In the genomic region with DNA sequence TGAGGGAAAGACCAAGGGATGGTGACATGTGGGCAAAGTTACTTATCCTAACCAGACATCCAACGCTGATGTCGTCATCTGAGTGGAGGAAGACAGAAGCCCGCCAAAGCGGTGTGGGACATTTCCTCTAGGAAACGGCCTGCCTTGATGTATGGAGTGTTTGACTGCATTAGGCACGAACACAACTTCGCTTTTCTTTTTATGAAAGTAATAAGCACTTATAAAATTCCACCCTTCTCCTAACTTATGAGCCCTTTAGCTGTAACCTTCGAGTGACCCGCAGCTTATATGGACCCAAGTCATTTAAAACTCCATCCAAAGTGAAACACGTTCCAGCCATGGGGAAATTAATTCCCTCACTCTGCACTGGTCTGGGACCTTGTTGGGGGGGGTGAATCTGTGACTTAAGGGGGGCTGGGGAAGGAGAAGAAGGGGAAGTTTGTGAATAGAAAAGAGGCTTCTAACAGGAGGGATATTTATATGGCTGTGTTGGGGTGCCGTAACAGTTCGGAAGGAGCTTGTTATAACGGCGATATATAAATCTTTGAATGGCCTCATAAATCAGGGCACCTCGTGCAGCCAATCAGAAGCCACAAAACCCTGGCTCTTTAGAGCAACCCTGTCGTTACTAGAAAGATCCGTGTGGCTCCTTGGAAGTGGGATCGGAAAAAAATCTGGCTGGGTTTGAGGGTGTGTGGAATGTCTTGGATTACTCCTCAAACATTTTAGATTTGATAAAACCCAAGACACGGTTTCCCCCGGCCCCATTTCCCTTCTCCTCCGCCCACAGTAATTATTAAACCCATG, we compare ENCODE assay signal across 25 mouse cellular contexts.
DNase-seq lines count a peak whose midpoint lies in the region; ATAC-seq and TF ChIP-seq lines count a peak whose summit lies in the region.
"Had no signal": no experiment of that assay in that cellular context is flagged by ENCODE, and none has a peak within 500 bp of the region (broad histone marks: within the 10 kb centered on the region; RNA-seq: fewer than 3 reads in every experiment).

No protein-coding gene starts in this region.

- 69% methylated on average over 21 of the region's 21 CpGs for WGBS in embryonic facial prominence, embryonic 12.5 days
- WGBS in embryonic facial prominence, embryonic 10.5 days = 85% methylated on average over 21 of the region's 21 CpGs
- 19% methylated on average over 21 of the region's 21 CpGs for WGBS in lung, postnatal 0 days
- 42% methylated on average over 21 of the region's 21 CpGs for WGBS in limb, embryonic 10.5 days
- WGBS in limb, embryonic 15.5 days = 24% methylated on average over 21 of the region's 21 CpGs
- whole genome bisulfite sequencing in heart, embryonic 11.5 days (ENCODE audit: insufficient replicate concordance) = 68% methylated on average over 21 of the region's 21 CpGs

- H3K27me3 ChIP-seq in embryonic facial prominence, embryonic 12.5 days = no peaks in the 10 kb centered on the region
- no peaks in the 10 kb centered on the region; the same call in 1 of the 2 replicates for H3K27me3 ChIP-seq in embryonic facial prominence, embryonic 10.5 days (replicated peaks; ENCODE audit: low read depth, poor library complexity, severe bottlenecking)
- H3K27me3 ChIP-seq in lung, postnatal 0 days (replicated peaks; ENCODE audit: insufficient read depth, low read length) = no peaks in the 10 kb centered on the region
- peaks cover 85% of the 10 kb centered on the region for H3K27me3 ChIP-seq in limb, embryonic 10.5 days (ENCODE audit: low read depth, poor library complexity, severe bottlenecking)
- H3K27me3 ChIP-seq in limb, embryonic 15.5 days = peaks cover 38% of the 10 kb centered on the region
- H3K27me3 ChIP-seq in heart, embryonic 11.5 days (ENCODE audit: control insufficient read depth, insufficient read depth, low read length) = no peaks in the 10 kb centered on the region
- H3K27me3 ChIP-seq: CH12.LX; intestine, embryonic 15.5 days; midbrain, embryonic 13.5 days had no signal

- H3K9me3 ChIP-seq in embryonic facial prominence, embryonic 12.5 days = no peaks in the 10 kb centered on the region
- no peaks in the 10 kb centered on the region for H3K9me3 ChIP-seq in embryonic facial prominence, embryonic 10.5 days
- no peaks in the 10 kb centered on the region for H3K9me3 ChIP-seq in lung, postnatal 0 days (ENCODE audit: low read length)
- no peaks in the 10 kb centered on the region for H3K9me3 ChIP-seq in limb, embryonic 10.5 days (replicated peaks)
- H3K9me3 ChIP-seq in limb, embryonic 15.5 days = no peaks in the 10 kb centered on the region
- no peaks in the 10 kb centered on the region for H3K9me3 ChIP-seq in heart, embryonic 11.5 days (replicated peaks; ENCODE audit: control insufficient read depth, low read length)
- H3K9me3 ChIP-seq: intestine, embryonic 15.5 days; midbrain, embryonic 13.5 days had no signal

- no peak overlapping the region for H3K4me3 ChIP-seq in embryonic facial prominence, embryonic 12.5 days
- no peak overlapping the region for H3K4me3 ChIP-seq in embryonic facial prominence, embryonic 10.5 days
- H3K4me3 ChIP-seq in lung, postnatal 0 days (ENCODE audit: low read depth, low read length) = no peak overlapping the region
- no peak overlapping the region for H3K4me3 ChIP-seq in limb, embryonic 10.5 days
- H3K4me3 ChIP-seq in limb, embryonic 15.5 days = no peak overlapping the region
- H3K4me3 ChIP-seq in heart, embryonic 11.5 days (ENCODE audit: low read depth, low read length) = no peak overlapping the region
- H3K4me3 ChIP-seq: intestine, embryonic 15.5 days; midbrain, embryonic 13.5 days had no signal

- H3K4me2 ChIP-seq in embryonic facial prominence, embryonic 12.5 days (replicated peaks) = no peak overlapping the region
- H3K4me2 ChIP-seq in lung, postnatal 0 days (replicated peaks; ENCODE audit: low read depth, low read length) = peak overlapping the region; percentile 12; the same call in 1 of the 2 replicates
- peak overlapping the region; percentile 24 for H3K4me2 ChIP-seq in limb, embryonic 15.5 days
- H3K4me2 ChIP-seq in heart, embryonic 11.5 days = no peak overlapping the region
- H3K4me2 ChIP-seq: intestine, embryonic 15.5 days; midbrain, embryonic 13.5 days had no signal

- H3K27ac ChIP-seq in embryonic facial prominence, embryonic 12.5 days = peak overlapping the region; percentile 36; the same call in 1 of the 2 replicates
- H3K27ac ChIP-seq in embryonic facial prominence, embryonic 10.5 days (replicated peaks) = no peak overlapping the region
- H3K27ac ChIP-seq in lung, postnatal 0 days (ENCODE audit: low read length) = no peak overlapping the region
- peak overlapping the region; percentile 72 for H3K27ac ChIP-seq in limb, embryonic 10.5 days
- peak overlapping the region; percentile 76 for H3K27ac ChIP-seq in limb, embryonic 15.5 days
- H3K27ac ChIP-seq in heart, embryonic 11.5 days (ENCODE audit: low read depth, low read length) = no peak overlapping the region
- H3K27ac ChIP-seq: intestine, embryonic 15.5 days; kidney, postnatal 0 days; liver, embryonic 14.5 days; macrophage; midbrain, embryonic 13.5 days had no signal

- no peaks in the 10 kb centered on the region for H3K36me3 ChIP-seq in embryonic facial prominence, embryonic 12.5 days
- H3K36me3 ChIP-seq in embryonic facial prominence, embryonic 10.5 days (replicated peaks) = no peaks in the 10 kb centered on the region
- no peaks in the 10 kb centered on the region for H3K36me3 ChIP-seq in lung, postnatal 0 days (ENCODE audit: insufficient read depth, low read length)
- no peaks in the 10 kb centered on the region for H3K36me3 ChIP-seq in limb, embryonic 10.5 days
- no peaks in the 10 kb centered on the region for H3K36me3 ChIP-seq in limb, embryonic 15.5 days
- H3K36me3 ChIP-seq in heart, embryonic 11.5 days (ENCODE audit: control insufficient read depth, insufficient read depth, low read length) = no peaks in the 10 kb centered on the region
- H3K36me3 ChIP-seq: intestine, embryonic 15.5 days; midbrain, embryonic 13.5 days had no signal

- H3K4me1 ChIP-seq in embryonic facial prominence, embryonic 12.5 days = peaks cover 13% of the 10 kb centered on the region; the same call in 1 of the 2 replicates
- peaks cover 3% of the 10 kb centered on the region; the same call in 1 of the 2 replicates for H3K4me1 ChIP-seq in embryonic facial prominence, embryonic 10.5 days
- H3K4me1 ChIP-seq in lung, postnatal 0 days (ENCODE audit: insufficient read depth, low read depth, low read length) = no peaks in the 10 kb centered on the region
- H3K4me1 ChIP-seq in limb, embryonic 10.5 days = peaks cover 47% of the 10 kb centered on the region
- peaks cover 29% of the 10 kb centered on the region for H3K4me1 ChIP-seq in limb, embryonic 15.5 days
- H3K4me1 ChIP-seq in heart, embryonic 11.5 days (ENCODE audit: control insufficient read depth, insufficient read depth, low read length) = 0 out of 2 replicates have a peak, but pooled peaks cover 6% of the 10 kb centered on the region
- H3K4me1 ChIP-seq: midbrain, embryonic 13.5 days had no signal

- no peak for DNase-seq in embryonic facial prominence, embryonic 10.5 days (ENCODE audit: low spot score)
- DNase-seq in lung, postnatal 0 days (ENCODE audit: low spot score) = peak; percentile 10
- no peak for DNase-seq in lung, postnatal 25 days (ENCODE audit: low spot score)
- DNase-seq in limb, embryonic 10.5 days (ENCODE audit: low spot score) = peak; percentile 56
- DNase-seq in adipocyte (ENCODE audit: low spot score) = no peak
- DNase-seq: adrenal gland, adult 8-10 months; heart, postnatal 14 days; kidney, adult 8-10 months; layer of hippocampus, adult 9-11 months; liver; right cerebral cortex, postnatal 25 days; thymus, adult 18-20 months; thymus, postnatal 25 days had no signal

- TF ChIP-seq CTCF in lung, postnatal 0 days (IDR thresholded peaks at IDR 0.05) = no peak

- no peak for ATAC-seq in embryonic facial prominence, embryonic 12.5 days (ENCODE audit: insufficient number of reproducible peaks, insufficient read depth, low FRiP score, low TSS enrichment)
- ATAC-seq in lung, postnatal 0 days = peak; percentile 41; the same call in 1 of the 2 replicates
- ATAC-seq in limb, embryonic 15.5 days (ENCODE audit: insufficient number of reproducible peaks, low FRiP score, low TSS enrichment, low read depth) = peak; percentile 85
- no peak for ATAC-seq in heart, embryonic 11.5 days (replicated peaks; ENCODE audit: insufficient number of reproducible peaks, low FRiP score, low TSS enrichment)
- ATAC-seq: activated CD4-positive, CD25-positive, alpha-beta regulatory T cell, adult 4 months; forebrain, embryonic 14.5 days; hindbrain, embryonic 16.5 days; intestine, embryonic 15.5 days; midbrain, embryonic 13.5 days had no signal

- no peak overlapping the region for H3K9ac ChIP-seq in embryonic facial prominence, embryonic 12.5 days
- no peak overlapping the region for H3K9ac ChIP-seq in lung, postnatal 0 days (replicated peaks; ENCODE audit: low read depth)
- H3K9ac ChIP-seq in limb, embryonic 15.5 days = no peak overlapping the region
- H3K9ac ChIP-seq in heart, embryonic 11.5 days (ENCODE audit: low read depth, low read length) = no peak overlapping the region
- H3K9ac ChIP-seq: intestine, embryonic 15.5 days; liver, embryonic 14.5 days; midbrain, embryonic 13.5 days had no signal

- TF ChIP-seq EP300 in lung, postnatal 0 days (IDR thresholded peaks at IDR 0.05) = no peak

Comparison
In these comparisons a context has a peak if more than half of its experiments do, and no peak if none do; other contexts are left out.
1. H3K27ac ChIP-seq: peak in embryonic facial prominence, embryonic 12.5 days (single experiment), limb, embryonic 10.5 days (single experiment) and limb, embryonic 15.5 days (single experiment); none in embryonic facial prominence, embryonic 10.5 days (single experiment), lung, postnatal 0 days (single experiment) and heart, embryonic 11.5 days (single experiment).
2. DNase-seq: peak in lung, postnatal 0 days (single experiment) and limb, embryonic 10.5 days (single experiment); none in embryonic facial prominence, embryonic 10.5 days (single experiment), lung, postnatal 25 days (single experiment) and adipocyte (single experiment).
3. ATAC-seq: peak in lung, postnatal 0 days (single experiment) and limb, embryonic 15.5 days (single experiment); none in embryonic facial prominence, embryonic 12.5 days (single experiment) and heart, embryonic 11.5 days (single experiment).
4. H3K4me2 ChIP-seq: peak in lung, postnatal 0 days (single experiment) and limb, embryonic 15.5 days (single experiment); none in embryonic facial prominence, embryonic 12.5 days (single experiment) and heart, embryonic 11.5 days (single experiment).